Mouse (Mus musculus): Measurements from ENCODE around the gene Pp2d1. TPM values are rescaled to one million over a fixed set of nuclear protein-coding genes. Genes with fewer than 3 reads are reported as not detected.

Gene Pp2d1
- total RNA-seq, 2 experiments from 2014 or later, result not detected

DNA sequence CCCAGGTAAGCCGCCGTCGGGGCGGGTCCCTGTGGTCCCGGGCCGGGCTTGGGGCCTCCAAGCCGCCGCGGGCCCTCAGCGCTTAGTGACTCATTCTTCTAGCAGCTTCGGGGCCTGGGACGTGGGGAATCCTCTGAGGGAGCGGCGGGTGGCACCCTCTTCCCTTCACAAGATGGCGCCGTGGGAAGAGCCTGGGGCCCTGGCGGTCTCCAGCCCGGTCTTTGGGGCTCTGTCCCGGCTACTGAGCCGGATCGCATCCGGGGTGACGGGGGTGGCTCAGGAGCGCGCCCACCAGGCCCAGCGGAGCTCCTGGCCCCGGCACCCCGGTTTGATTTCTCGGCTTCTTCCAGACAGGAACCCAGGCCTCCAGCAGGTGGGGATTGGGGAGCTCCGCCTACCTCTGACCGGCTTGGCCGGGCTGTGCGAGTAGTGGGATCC is 59.6 kb downstream of the Pp2d1 start:
- DNase-seq (ENCODE audit: low spot score in 2 of 2), result peak; percentile 48 to 58

DNA sequence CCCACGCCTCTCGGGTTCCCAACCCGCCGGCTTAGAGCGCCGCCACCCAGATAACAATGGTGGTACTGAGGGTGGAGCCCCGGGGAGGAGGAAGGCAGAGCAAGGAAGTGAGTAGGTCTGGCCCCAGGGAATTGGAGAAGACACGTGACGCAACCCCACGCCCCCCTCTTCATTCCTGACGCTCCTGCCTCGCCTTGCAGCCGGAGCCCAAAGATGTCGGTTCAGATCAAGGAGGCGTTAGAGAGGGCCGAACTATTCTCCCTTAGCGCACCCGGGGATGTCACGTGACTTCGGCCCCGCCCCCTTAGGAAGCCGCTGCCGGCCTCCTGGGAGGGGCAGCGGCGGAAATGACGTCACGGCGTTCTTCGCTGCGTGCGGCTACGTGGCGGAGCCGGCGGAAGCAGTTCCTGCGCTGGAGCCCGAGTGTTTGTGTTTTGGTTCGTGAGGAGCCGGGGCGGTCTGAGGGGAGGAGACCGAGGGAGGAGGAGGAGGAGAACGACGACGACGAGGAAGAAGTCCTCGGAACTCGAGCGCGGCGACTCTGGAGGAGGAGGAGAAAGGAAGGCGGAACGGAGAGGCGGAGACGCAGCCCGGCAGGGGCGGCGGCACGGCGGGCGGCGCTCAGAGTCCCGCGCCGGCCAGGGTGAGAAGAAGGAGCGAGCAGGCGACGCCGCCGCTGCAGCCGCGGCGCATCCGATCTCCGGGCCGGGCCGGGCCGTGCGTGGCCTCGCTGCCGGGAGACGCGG is 60.2 kb downstream of the Pp2d1 start, which contains the start of gene Rab5a:
TSS of gene Rab5a (plus strand) at position 377 of the 746 bp plus-strand sequence.
- DNase-seq (ENCODE audit: low spot score in 2 of 2), result peak; percentile 100

DNA sequence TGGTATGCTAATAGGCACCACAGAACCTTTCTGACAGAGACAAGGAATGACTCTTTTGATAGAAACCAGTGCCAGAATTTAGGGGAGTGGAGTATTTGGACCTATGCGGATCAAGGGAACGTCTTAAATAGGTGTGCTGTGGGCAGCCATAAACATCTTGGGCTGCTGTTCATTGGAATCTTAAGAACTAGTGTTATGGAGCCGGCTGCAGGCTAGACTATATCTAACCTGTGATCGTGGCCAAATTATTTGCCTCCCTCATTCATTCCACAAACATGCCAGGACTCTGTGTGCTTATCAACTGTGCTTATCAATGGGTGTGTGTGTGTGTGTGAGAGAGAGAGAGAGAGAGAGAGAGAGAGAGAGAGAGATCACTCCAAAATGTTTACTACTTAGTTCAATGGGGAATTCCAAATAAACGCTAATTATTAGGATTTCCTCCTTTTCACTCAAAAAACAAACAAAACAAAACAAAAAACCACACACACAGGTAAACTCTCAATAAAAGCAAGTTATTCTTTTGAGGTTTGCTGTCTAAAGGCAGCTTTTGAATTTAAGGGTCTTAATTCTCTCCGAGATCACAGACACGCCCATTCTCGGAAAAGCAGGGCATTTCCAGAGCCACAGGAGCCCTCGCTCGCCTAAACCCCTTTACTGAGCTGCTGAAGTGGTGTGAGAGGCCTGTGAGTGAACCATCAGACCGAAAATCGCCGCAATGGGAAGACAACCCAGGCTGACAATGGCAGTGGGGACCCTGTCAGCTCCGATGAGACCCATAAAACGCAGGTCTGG is 61.0 kb downstream of the Pp2d1 start:
- no peak for DNase-seq (ENCODE audit: low spot score in 2 of 2)

DNA sequence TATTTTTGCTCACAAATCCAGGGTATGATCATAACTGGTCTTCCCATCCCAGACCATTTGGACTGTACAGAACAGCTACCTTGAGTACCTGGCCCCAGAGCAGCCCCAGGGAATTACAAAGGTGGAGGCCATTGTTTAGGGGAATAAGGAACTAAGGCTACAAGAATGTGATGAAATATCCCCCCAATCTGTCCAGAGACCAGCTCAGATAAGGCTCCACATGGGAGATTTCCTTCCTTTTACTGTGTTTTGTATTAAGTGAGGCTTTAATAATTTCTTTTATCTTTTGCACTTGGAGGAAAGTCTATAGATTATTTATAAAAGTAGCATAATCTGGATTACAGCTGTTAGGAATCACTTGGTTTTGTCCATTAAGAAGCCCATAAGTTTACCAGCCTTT is 70.6 kb downstream of the Pp2d1 start:
- no peak for DNase-seq (ENCODE audit: low spot score in 2 of 2)

DNA sequence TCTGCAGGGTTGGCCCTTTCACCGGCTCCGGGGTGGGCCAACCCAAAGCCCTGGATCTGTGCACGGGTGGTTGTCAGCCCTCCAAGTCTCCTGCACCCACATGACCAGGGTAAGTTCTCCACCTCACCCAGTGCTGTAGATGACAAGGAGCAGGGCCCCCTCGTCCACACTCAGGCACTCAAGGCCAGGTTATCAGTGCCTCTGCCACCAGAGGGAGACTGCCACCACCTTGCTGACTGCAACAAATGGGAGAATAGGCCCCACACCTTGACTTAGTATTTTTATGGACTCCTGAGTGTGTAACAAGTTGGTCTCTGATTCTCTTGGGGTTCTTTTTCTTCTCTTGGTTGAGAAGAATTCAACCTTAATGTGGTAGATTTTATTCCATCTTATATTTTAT is 73.7 kb downstream of the Pp2d1 start:
- no peak for DNase-seq (ENCODE audit: low spot score in 2 of 2)

DNA sequence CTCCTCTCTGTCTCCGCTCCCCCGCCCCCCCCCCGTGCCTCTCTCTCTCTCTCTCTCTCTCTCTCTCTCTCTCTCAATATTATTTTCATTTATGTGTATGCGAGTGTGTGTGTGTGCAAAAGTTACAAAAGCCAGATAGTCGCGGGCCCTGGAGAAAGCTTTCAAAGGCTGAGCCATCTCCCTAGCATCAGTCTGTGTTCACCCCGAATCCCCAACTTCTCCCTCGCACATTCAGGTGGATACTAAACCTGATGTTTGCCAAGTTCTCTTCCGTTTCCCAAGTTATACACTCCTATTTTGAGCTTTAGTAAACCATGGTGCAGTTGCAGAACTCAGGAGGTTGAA is 75.8 kb downstream of the Pp2d1 start:
- no peak for DNase-seq (ENCODE audit: low spot score in 2 of 2)

DNA sequence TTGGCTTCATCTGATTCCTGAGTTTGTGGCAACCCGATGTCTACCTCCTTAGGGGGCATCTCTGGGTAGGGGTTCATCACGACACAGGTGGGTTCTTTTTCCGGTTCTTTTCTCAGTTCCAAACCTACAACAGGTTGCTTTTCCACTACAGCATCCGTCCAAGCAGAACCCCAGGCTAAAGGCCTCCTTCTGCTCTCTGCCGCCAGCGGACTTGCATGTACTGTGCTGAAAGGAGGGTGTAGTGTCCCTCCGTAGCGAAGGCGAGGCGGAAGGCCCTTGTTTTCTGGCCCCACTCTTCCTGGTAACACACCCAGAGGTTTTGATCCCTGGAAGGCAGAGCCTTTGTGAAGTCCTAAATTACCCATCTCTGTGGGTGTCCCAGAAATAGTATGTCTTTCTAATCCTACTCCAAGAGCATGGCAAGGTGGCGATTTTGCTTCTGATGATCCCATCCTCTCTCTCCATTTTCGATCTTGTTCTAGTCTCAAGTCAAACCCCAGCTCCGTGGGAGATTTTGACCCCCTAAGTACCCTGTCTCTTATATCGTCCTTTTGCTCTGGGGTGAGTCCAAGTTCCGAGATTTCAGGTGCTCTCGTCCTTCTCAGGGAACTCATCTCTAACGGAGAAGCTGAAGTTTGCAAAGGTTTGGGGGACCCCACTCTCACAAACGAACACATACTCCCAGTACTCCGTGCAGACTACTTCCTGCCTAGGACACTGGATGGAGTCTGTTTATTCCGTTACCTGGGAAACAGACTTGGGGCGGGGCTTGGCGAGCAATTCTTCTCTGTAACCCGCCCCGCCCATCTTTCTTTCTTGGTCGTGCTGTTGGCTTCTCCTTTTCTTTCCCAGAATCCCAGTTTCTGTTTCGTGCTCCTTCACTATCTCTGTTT is 76.4 kb downstream of the Pp2d1 start, which contains the start of gene Efhb:
TSS of gene Efhb (minus strand) at position 719 of the 893 bp plus-strand sequence.
- peak; percentile 46 to 56 for DNase-seq (ENCODE audit: low spot score in 2 of 2)

Other genes with a start within 250 kb of the Pp2d1 start
- gene Efhb, start 76.1 kb downstream of the Pp2d1 start, total RNA-seq (2021), result not detected
- 100 to 1,000 TPM; 126 to 128 TPM for gene Rab5a, start 60.2 kb downstream of the Pp2d1 start, total RNA-seq (2021)
- 10 to 100 TPM; 20.6 to 21.3 TPM for gene Kat2b, start 27.4 kb upstream of the Pp2d1 start, total RNA-seq (2021)
- gene Sgo1, start 149.9 kb upstream of the Pp2d1 start, total RNA-seq (2021), result under 1 TPM; 0.12 TPM

Data from left cerebral cortex, adult 18-20 months (tissue).